Mouse (Mus musculus) spleen, adult 2 months (tissue): ENCODE data around the gene Kng2. TPM values are rescaled to one million over a fixed set of nuclear protein-coding genes. Genes with fewer than 3 reads are reported as not detected.
"Not testable (repeated sequence)": the region's sequence is repeated elsewhere in the genome, so short reads cannot be mapped to it uniquely, and the experiment has no call there.

Experiments used
- DNase-seq, 2 experiments: peaks; one replicate each; pipeline versions ENCODE4 v3.0.0 to v3.0.0-alpha.2; 2012 to 2021; ENCODE audit warnings: low spot score in 2 of 2, low read depth in 1 of 2
- H3K27ac ChIP-seq: fragments of 200-500 bp; 2 replicates; pipeline ENCODE4 v1.5.1; 2012; ENCODE audit warnings: low read length, inconsistent platforms; ENCODE audit not compliant: insufficient read depth
- H3K27me3 ChIP-seq: fragments of 200-500 bp; 2 replicates; pipeline ENCODE4 v1.6.1; 2012; ENCODE audit warnings: mild to moderate bottlenecking, moderate library complexity, low read length, inconsistent platforms; ENCODE audit not compliant: control insufficient read depth, insufficient read depth
- H3K36me3 ChIP-seq: fragments of 200-500 bp; 2 replicates; pipeline ENCODE4 v1.6.1; 2012; ENCODE audit warnings: mild to moderate bottlenecking, low read length, inconsistent platforms; ENCODE audit not compliant: control insufficient read depth, insufficient read depth
- H3K4me1 ChIP-seq: fragments of 200-500 bp; 2 replicates; pipeline ENCODE4 v1.6.1; 2011; ENCODE audit warnings: inconsistent platforms; ENCODE audit not compliant: control insufficient read depth, insufficient read depth, insufficient read length
- H3K4me3 ChIP-seq: fragments of 200-500 bp; 2 replicates; pipeline ENCODE4 v1.5.1; 2011; ENCODE audit warnings: mild to moderate bottlenecking, inconsistent platforms; ENCODE audit not compliant: insufficient read depth, insufficient read length; ENCODE audit errors: extremely low read depth
- CTCF ChIP-seq: fragments of 200-500 bp; IDR thresholded peaks from 2 replicates; pipeline ENCODE4 v1.5.1; 2011; ENCODE audit warnings: mild to moderate bottlenecking, inconsistent platforms; ENCODE audit not compliant: insufficient read depth, insufficient read length, insufficient replicate concordance; ENCODE audit errors: extremely low read depth
- POLR2A ChIP-seq: fragments of 200-500 bp; IDR thresholded peaks from 2 replicates; pipeline ENCODE4 v1.6.1; 2011; ENCODE audit warnings: low read depth, low read length, inconsistent platforms
- WGBS: fragments of 180-500 bp; shearing (Covaris S2); methylation state at CpG from one replicate; pipeline ENCODE4 v1.1.7; 2018; 5-methylcytosine and 5-hydroxymethylcytosine counted together
- polyA plus RNA-seq: library from polyadenylated mRNA; depleted of rRNA; stranded (reverse); fragments of >200 nt; gene quantifications from 2 replicates; pipeline ENCODE4 v1.2.3, GENCODE M21; 2012; rRNA removed

Kng2 gene
- polyA plus RNA-seq: not detected in 2 replicates

GRCm38 (mm10) chr16:23028966-23029600 lies at the start of gene Kng2:
TSS of gene Kng2 (minus strand) at chr16:23029482.
- not testable (repeated sequence) for H3K27ac ChIP-seq
- 87% methylated on average over 3 of the region's 3 CpGs for WGBS

GRCm38 (mm10) chr16:23077516-23077915 lies 48.2 kb upstream of the Kng2 start:
- not testable (repeated sequence) for H3K4me3 ChIP-seq, DNase-seq, H3K4me1 ChIP-seq, H3K27me3 ChIP-seq, H3K36me3 ChIP-seq, H3K27ac ChIP-seq
- 86% methylated on average over 6 of the region's 6 CpGs for WGBS

More at GRCm38 (mm10) chr16:23028966-23029600, at the start of gene Kng2:
- not testable (repeated sequence) for H3K36me3 ChIP-seq, H3K27me3 ChIP-seq, H3K4me1 ChIP-seq, H3K4me3 ChIP-seq, DNase-seq

- not testable (repeated sequence) for H3K36me3 ChIP-seq, H3K4me3 ChIP-seq, H3K27me3 ChIP-seq, DNase-seq, H3K4me1 ChIP-seq, H3K27ac ChIP-seq
- 89% methylated on average over 5 of the region's 5 CpGs for WGBS
Measured at GRCm38 (mm10) chr16:23060781-23061325, 31.6 kb upstream of the Kng2 start.

- not testable (repeated sequence) for H3K4me1 ChIP-seq, H3K27ac ChIP-seq, H3K4me3 ChIP-seq, DNase-seq, H3K36me3 ChIP-seq, H3K27me3 ChIP-seq
- WGBS: 59% methylated on average over 4 of the region's 4 CpGs
Measured at GRCm38 (mm10) chr16:23059630-23060029, 30.3 kb upstream of the Kng2 start.

- DNase-seq: not testable (repeated sequence)
- WGBS: 69% methylated on average over 1 of the region's 1 CpGs
Measured at GRCm38 (mm10) chr16:23057668-23058447, 28.6 kb upstream of the Kng2 start, which contains the start of gene Kng1. TSS of gene Kng1 (plus strand) at chr16:23057865.

GRCm38 (mm10) chr16:23046319-23046718 lies 17.0 kb upstream of the Kng2 start:
- H3K36me3 ChIP-seq: no peaks in the 10 kb centered on the region
- DNase-seq: no peak
- TF ChIP-seq CTCF (no peak), POLR2A (no peak)
- H3K27me3 ChIP-seq: no peaks in the 10 kb centered on the region
- H3K4me1 ChIP-seq: no peaks in the 10 kb centered on the region
- no peak overlapping the region for H3K27ac ChIP-seq
- H3K4me3 ChIP-seq: no peak overlapping the region
- WGBS: 59% methylated on average over 5 of the region's 5 CpGs

More at GRCm38 (mm10) chr16:23057668-23058447, 28.6 kb upstream of the Kng2 start, which contains the start of gene Kng1:
- not testable (repeated sequence) for H3K27ac ChIP-seq, H3K4me3 ChIP-seq, H3K4me1 ChIP-seq, H3K27me3 ChIP-seq, H3K36me3 ChIP-seq

GRCm38 (mm10) chr16:23040876-23041275 lies 11.6 kb upstream of the Kng2 start:
- H3K27ac ChIP-seq: no peak overlapping the region
- TF ChIP-seq POLR2A: no peak
- no peaks in the 10 kb centered on the region for H3K4me1 ChIP-seq
- no peak for DNase-seq
- WGBS: 40% methylated on average over 4 of the region's 4 CpGs
- no peaks in the 10 kb centered on the region for H3K27me3 ChIP-seq
- H3K4me3 ChIP-seq: no peak overlapping the region
- no peaks in the 10 kb centered on the region for H3K36me3 ChIP-seq
